Mouse (Mus musculus): ENCODE results near the gene Fbxl8.
"Not testable (repeated sequence)": the region's sequence is repeated elsewhere in the genome, so short reads cannot be mapped to it uniquely, and the experiment has no call there.

The Fbxl8 gene

DNA sequence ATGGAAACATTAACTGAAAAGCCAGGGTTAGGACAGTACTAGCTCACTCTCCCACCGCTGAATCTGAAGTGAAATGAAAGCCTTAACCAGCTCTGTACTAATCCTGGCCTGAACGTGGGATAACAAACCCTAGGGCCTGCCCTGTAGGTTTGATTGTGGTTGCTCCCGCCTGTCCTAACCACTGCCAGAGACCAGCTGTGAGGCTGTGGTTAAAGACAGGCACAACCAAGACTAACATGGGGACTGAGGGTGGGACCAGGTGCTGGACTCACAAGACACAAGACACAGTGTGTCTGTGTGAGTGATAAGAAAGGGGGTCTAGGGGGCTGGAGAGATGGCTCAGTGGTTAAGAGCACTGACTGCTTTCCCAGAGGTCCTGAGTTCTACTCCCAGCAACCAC, 16.1 kb downstream of the Fbxl8 start:
- DNase-seq (ENCODE audit: extremely low spot score, low read depth, low spot score) = no peak

DNA sequence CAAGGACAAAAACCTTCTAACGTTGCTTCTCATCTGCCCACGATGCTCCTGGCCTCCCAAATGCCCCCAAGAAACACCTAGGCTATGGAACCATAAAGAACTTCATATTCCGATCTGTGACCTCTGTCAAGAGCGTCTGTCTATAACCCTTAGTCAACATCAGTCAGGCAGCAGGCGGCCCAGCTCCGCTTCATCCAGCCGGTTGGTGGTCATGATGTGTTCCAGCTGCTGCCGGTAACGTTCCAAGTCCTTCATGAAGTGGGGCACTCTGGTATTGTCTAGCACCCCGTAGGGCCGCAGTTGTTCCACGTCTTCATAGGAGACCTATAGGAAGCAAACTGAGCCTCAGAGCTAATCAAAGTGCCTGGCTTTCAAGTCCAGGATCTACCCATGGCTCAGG, 17.4 kb downstream of the Fbxl8 start:
- DNase-seq (ENCODE audit: extremely low spot score, low read depth, low spot score) = no peak

DNA sequence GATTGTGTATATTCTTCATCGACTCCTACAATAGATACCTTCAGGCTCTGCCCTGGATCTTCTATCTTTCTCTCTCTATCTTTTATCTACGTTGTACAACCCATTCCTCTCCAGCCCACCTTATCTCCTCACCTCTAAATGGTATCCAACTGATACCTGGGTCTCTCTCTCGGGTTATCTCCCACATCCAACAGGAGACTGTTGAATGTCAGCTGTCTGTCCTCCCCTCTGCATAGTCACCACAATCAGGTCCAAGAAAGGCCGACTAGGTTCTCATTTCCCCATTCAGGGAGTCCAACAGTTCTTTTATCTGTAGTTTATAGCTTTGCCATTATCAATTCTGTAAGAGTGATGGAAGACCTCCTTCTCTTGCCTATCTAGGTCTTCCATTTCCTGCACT, 17.8 kb downstream of the Fbxl8 start:
- DNase-seq (ENCODE audit: extremely low spot score, low read depth, low spot score) = no peak

DNA sequence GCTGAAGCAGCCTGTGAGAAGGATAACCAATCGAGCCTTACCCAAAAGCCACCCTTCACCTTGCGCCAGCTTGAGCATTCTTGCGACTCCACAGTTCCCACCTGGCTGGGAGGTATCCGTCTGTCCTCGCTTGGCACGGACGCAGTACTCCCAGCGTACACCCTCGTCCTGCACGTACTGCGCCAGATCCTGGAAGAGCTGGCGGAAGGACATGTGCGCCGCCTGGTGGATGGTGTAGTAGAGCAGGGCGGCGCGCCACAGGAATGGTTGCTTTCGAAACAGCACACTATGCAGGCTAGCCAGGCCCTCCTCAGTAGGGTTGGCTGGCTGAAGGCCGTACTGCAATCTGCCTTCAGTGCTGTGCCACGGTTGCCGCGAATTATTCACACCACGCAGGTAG, 18.6 kb downstream of the Fbxl8 start:
- no peak for DNase-seq (ENCODE audit: extremely low spot score, low read depth, low spot score)

DNA sequence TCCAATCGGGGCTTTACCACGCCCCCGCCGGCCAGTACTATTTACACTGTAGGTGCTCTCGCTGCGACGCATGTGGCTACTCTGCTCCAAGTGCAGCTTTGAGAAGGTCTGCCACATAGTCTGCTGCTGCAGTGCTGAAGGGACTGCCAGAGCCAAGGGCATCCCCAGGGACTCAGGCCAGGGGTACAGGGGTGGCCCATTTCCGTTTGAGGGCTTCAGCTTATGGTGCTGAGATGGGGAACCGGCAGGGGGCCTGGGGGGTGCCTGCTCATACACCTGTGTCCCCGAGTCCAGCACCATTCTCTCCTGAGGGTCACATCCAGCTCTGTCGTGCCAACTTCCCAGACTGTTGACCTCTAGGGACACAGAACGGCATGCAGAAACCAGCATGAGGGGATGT, 21.1 kb downstream of the Fbxl8 start:
- DNase-seq (ENCODE audit: extremely low spot score, low read depth, low spot score) = no peak

DNA sequence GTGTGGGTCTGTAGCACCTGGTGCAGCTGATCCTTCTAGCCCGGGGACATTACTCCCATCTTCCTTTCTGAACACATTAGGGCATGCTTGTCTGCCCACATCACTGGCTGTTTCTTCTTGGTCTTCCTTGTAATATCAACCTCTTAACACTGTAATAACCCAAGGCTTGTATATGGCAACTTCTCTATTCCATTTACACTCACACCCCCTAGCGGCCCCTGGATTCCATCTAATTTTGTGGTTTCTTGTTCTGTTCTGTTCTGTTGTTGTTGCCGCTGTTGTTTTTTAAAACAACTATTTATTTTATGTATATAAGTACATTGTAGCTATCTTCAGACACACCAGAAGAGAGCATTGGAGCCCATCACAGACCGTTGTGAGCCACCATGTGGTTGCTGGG, 22.5 kb downstream of the Fbxl8 start:
- DNase-seq (ENCODE audit: extremely low spot score, low read depth, low spot score) = no peak

DNA sequence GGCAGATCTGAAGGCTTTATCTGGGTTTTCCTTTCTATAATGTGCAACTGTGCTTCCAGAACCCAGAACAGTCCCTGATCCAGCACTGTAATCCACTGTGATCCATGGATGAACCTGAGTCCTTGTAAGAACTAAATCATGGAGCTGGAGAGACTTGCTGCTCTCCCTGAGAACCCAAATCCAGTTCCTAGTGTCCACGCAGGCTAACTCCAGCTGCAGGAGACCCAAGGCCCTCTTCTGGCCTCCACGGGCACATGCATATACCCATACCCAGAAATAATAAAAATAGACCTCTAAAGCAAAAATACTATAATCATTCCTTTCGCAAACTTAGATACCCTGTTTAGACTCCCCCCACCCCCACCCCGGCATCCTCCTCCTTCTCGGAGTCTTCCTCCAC, 23.8 kb downstream of the Fbxl8 start:
- no peak for DNase-seq (ENCODE audit: extremely low spot score, low read depth, low spot score)

DNA sequence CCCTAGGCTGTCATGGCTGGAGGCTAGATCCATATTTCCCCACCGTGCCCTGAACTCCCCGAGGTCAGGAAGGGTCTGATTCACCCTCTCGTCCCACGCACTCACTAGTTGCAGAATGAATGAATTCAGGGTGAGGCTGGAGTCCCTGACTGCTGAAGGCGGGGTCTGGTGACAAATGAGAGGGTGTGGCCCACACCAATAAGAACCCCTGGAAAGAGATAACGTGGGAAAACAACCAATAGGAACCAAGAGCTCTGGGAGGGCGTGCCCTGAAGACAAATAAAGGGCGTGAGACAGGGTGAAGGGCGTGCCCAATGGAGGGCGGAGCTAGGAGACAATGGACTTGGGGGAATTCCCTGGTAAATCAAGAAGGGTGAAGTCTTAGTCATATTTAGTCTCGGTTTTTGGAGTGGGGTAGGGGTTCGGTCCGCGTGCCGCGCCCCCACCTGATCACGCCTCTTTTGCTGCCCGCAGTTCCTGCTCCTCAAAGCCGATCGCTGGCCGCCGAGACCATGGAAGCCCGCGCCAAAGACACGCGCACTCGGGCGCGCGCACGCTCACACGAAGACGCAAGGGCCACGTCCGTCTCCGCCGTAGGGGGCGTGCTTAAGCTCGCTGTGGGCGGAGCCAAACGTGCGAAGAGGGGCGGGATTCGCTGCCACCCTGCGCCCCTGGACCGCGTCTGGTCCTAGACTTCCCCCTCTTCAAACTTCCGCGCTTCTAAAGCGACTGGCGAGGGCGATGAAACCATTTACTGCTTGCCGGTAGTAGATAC, 24.7 kb downstream of the Fbxl8 start:
- DNase-seq (ENCODE audit: extremely low spot score, low read depth, low spot score) = peak; percentile 92

DNA sequence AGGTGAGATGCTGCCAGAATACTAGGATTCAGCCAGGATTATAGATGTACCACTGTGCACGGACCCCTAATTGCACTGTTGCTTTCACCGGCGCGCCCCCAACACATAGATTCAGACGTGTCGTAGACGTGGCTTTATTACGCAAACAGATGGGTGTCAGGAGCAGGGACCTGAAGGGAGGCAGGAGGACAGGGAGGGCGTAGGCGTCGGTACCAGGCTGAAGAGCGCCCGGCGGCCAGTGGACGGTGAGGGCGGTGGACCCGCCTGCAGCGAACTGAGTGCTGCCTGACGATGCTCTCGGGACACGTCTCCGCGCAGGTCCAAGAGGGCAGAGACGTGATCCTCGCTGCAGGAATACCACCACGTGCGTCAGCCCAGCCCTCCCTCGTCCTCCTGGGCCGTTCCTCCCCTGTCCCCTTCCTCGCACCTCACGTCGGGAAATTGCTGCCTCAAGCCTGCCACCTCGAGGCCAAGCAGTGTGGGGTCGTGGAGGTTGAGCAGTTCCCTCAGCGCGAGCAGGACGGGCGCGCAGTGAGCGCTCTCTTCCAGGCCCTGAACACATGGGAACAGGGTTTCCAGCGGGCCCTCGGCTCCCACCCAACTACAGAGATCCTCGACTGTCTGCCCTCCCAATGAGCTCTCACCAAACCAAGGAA, 25.5 kb downstream of the Fbxl8 start, which contains the start of gene 4931428F04Rik:
Gene 4931428F04Rik, minus strand, starts transcription at position 60 of the 656 bp plus-strand sequence.
- DNase-seq (ENCODE audit: extremely low spot score, low read depth, low spot score) = no peak

DNA sequence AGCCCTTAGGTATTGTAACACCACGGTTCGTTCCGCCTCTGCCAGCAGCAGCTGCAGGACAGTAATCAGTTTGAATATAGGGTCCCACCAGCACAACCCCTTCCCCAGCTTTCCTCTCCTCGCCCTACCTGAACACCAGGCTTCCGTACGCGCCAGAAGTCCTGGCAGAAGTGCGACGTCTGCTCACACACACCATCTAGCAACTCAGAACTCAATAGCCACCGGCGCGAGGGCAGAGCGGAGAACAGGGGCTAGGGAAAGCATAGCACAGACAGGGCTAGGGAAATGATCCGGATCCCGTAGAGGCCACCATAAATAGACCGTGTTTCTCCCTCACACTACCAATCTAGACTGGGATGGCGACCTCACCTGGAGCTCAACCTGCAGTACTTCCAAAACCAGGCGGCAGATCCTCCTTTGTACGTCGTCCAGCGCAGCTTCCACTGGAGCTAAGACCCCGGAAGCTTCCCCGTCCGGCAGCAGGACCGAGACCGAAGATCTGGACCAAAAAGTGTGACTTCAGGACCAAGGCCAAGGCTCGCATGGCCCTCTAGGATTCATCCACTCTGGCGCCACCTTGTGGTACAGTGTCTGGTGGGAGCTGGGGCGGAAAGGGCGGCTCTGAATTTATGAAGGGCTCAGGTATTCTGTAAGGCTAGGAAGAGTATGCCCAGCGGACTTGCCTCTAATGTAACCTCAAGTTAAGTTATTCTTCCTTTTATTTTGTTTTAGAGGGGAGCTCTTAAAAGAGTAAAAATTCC, 26.3 kb downstream of the Fbxl8 start:
- DNase-seq (ENCODE audit: extremely low spot score, low read depth, low spot score) = peak; percentile 85

DNA sequence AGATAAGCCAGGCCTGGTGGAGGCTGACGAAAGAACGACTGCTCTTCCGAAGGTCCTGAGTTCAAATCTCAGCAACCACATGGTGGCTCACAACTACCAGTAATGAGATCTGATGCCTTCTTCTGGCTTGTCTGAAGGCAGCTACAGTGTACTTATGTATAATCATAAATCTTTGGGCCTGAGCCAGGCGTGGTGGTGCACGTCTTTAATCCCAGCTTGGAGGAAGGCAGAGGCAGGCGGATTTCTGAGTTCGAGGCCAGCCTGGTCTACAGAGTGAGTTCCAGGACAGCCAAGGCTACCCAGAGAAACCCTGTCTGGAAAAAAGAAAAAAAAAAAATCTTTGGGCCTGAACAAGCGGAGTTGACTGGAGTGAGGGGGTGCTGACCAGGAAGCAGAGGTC, 26.9 kb downstream of the Fbxl8 start:
- not testable (repeated sequence) for DNase-seq (ENCODE audit: extremely low spot score, low read depth, low spot score)

DNA sequence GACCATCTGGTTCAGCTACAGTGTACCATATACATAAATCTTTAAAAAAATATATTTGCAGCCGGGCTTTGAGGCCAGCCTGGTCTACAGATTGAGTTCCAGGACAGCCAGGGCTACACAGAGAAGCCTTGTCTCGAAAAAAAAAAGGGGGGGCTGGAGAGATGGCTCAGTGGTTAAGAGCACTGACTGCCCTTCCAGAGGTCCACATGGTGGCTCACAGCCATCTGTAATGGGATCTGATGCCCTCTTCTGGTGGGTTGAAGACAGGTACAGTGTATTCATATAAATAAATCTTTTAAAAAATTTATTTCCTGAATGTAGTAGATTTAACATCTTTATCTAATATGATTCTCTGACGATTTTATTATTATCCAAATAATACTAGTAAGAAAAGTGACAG, 27.4 kb downstream of the Fbxl8 start:
- DNase-seq (ENCODE audit: extremely low spot score, low read depth, low spot score) = not testable (repeated sequence)

DNA sequence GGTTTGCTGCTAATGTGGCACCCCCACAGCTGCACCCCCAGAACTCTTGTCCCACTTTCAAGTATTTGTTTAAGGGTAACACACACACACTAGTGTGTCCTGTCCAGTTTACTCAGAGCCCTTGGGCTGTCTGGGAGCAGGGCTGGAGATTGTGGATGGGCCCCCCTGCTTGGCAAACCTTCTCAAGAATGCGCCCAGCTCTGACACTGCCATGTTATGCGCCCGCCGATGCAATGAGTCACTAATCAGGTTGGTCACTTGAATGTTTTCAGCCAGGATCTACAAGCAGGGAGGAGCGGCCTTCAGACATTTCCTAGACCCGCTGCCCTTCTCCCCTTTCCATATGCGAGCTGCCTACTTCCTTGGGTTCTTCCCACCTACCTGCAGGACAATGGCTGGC, 28.0 kb downstream of the Fbxl8 start:
- no peak for DNase-seq (ENCODE audit: extremely low spot score, low read depth, low spot score)

DNA sequence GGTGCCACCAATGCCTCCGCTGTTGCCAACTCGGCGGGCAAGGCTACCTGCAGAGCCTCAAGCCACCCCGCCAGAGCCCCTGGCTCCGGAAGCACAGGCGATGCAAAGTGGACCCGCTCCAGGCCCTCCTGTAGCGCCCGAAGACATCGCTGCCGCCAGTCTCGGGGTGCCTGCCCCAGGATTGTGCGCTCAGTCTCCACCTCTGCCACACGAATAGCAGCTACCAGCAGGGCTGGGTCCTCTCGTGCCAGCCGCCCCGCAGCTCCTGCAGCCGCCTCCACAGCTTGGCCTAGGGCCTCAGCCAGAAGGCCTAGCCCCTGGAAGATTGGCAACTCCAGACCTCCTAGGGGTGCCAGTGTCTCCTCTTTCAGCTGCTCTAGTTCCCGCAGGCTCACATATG, 29.0 kb downstream of the Fbxl8 start:
- DNase-seq (ENCODE audit: extremely low spot score, low read depth, low spot score) = no peak

DNA sequence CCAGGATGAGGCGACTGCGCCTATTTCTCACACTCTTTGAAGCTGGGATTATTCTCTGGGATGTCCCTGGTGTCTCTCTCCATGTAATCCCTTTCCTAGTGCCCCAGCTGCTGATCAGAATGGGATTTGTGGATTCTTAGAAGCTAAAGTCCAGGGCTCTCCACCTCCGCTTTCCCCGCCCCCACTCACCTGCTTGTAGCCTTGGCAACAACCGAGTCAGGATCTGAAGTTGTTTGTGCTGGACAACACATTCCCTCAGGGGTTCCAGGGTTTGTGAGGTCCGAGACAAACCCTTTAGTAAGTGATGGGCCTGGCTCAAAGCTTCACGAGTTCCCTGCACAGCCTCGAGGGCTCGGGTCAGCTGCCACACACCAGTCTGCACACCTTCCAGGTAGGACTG, 30.3 kb downstream of the Fbxl8 start:
- no peak for DNase-seq (ENCODE audit: extremely low spot score, low read depth, low spot score)

DNA sequence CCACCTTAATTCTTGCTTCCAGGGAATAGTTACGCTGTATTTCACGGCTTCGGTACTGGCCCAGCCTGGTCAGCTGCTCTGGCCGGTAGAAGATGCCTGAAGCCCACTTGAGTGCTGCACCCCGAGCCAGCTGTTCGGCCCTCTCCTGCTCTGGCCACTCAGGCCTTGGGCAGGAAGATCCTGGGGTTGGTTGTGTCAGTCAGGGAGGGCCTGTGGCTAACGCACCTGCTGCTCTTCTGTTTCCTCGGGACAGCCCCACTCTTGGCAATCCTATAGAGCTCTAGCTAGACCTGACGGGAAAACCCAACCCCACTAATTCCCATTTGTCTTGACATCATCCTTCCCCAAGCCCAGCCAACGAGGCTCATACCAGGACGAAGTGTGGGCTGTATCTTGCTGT, 30.8 kb downstream of the Fbxl8 start:
- DNase-seq (ENCODE audit: extremely low spot score, low read depth, low spot score) = no peak

DNA sequence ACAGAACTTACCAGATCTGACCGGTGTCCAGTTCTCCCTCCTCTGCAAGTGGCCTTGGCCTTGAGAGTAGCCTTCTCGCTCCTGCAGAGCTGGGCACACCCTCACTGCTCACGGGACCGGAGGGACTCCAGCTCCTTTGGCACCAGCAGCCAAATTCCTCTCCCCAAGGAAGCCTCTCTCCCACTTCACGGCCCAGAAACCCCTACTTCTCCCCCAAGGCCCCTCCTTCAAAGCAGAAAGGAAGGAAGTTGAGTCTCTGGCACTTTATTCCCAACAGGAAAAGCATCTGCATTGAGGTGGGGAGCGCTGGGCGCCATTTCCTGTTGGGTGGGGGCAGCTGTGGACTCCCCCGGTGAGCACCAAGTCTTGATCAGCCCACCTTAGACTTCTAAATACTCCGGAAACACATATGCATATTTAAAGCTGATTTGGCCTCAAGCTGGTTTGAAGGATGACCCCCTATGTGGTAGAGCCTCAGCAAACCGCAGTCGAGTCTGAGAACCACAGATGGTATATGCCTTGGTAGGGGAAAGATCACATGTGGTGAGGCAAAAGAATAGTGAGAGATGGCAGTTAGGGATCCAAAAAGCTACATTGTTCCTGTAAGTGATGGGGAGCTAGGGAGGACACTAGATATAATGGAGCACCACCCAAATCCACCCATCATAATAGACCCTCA, 31.6 kb downstream of the Fbxl8 start, which contains the start of gene Exoc3l:
Gene Exoc3l, minus strand, starts transcription at position 207 of the 679 bp plus-strand sequence.
- no peak for DNase-seq (ENCODE audit: extremely low spot score, low read depth, low spot score)

DNA sequence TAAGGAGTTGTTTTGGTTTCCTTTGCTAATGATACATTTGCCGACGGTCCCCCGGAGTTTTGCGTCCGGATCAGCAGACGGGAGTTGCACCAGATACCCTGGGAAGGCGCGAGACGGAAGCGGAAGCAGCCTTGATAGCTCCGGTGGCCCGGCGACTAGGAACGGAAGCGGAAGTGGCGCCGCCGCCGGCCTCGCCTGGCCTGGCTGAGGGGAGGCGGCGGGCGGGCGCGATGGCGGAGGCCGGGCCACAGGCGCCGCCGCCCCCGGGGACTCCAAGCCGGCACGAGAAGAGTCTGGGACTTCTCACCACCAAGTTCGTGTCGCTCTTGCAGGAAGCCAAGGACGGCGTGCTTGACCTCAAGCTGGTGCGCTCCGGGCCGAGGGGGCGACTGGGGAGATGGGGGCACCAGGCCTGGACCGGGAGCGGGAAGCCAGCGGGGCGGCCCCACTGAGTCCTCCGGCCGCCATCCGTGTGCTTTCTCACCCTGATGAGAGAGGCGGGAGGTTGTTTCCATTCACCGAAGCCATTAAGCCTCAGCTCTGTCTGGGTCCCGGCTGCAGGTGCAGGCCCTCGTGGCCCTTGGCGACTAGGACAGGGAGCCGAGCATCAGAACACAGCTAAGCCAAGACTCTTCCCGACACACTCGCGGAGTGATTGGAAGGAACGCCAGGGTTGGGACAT, 33.2 kb downstream of the Fbxl8 start, which contains the start of gene E2f4:
Gene E2f4, plus strand, starts transcription at position 153 of the 682 bp plus-strand sequence.
- DNase-seq (ENCODE audit: extremely low spot score, low read depth, low spot score) = peak; percentile 61

DNA sequence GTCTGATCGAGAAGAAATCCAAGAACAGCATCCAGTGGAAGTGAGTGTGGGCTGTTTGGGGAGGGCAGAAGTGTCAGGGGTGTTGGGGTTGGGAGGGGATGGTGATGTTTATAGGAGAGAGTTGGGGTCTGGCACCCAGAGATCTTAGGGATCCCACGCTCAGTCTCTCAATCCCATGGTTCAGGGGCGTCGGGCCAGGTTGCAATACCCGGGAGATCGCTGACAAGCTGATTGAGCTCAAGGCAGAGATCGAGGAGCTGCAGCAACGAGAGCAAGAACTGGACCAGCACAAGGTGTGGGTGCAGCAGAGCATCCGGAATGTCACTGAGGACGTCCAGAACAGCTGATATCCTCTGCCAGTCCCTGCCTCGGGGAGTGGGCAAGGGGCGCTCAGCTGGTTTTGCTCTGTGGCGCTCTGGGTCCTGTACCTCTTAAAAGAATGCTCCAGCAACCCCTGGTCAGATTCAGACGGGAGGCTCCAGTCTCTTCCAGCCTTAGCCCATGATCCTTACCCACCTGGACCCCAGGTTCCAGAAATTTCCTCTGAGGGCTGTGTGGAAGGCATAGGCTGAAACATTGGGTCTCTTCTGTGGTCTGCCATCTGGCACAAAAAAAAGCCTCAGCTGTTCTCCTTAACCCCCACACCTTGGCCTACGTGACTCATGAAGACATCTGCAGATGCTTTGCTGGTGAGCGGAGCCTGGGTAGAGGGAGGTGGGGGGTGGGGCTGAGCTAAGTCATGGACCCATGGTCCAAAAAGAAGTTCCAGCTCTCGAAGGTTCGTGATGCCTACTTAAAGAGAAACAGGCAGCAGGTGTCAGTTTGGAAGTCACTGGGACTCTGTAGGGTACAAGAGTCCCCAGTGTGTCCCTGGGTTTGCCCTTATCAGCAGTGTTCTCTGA, 34.2 kb downstream of the Fbxl8 start:
- no peak for DNase-seq (ENCODE audit: extremely low spot score, low read depth, low spot score)

DNA sequence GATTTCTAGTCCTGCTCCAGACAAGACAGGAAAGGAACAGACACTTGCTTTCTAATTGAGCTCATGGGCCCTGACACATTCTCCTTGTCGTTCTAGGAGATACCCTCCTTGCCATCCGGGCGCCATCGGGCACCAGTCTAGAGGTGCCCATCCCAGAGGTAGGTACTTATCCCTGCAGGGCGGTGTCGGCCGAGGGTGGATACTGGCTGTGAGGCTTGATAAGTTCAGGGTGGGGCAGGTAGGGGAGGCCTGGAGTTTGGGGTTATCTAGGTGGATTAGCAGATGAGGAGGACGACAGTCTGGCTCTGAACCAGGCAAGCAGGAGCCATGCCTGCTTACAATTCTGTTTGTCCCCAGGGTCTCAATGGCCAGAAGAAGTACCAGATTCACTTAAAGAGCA, 35.5 kb downstream of the Fbxl8 start:
- no peak for DNase-seq (ENCODE audit: extremely low spot score, low read depth, low spot score)

Measured in hindlimb bud, embryonic 11.5 days (tissue).